Mouse (Mus musculus) kidney, embryonic 16.5 days (tissue): ENCODE measurements around the gene Rnf215. TPM values are rescaled to one million over a fixed set of nuclear protein-coding genes. Genes with fewer than 3 reads are reported as not detected.

Experiments
- ATAC-seq: fragments of 200-750 bp; cut with Nextera tagmentation; 2 replicates; pipeline ENCODE4 v1.8.0; 2017; ENCODE audit warnings: moderate TSS enrichment; ENCODE audit not compliant: low FRiP score, low TSS enrichment
- H3K27ac ChIP-seq: fragments of 300-500 bp; sonication (generic); 2 replicates; pipeline ENCODE4 v1.5.1; 2014; ENCODE audit warnings: low read length
- H3K27me3 ChIP-seq: fragments of 300-500 bp; sonication (generic); 2 replicates; pipeline ENCODE4 v1.6.1; 2014; ENCODE audit warnings: low read length, control low read depth, mixed read lengths; ENCODE audit not compliant: insufficient read depth
- H3K36me3 ChIP-seq: fragments of 300-500 bp; sonication (generic); 2 replicates; pipeline ENCODE4 v1.6.1; 2014; ENCODE audit warnings: low read length, control low read depth, mixed read lengths; ENCODE audit not compliant: insufficient read depth
- H3K4me1 ChIP-seq: fragments of 300-500 bp; sonication (generic); 2 replicates; pipeline ENCODE4 v1.6.1; 2014; ENCODE audit warnings: low read length, control low read depth, mixed read lengths; ENCODE audit not compliant: insufficient read depth
- H3K4me2 ChIP-seq: fragments of 300-500 bp; sonication (generic); replicated peaks from 2 replicates; pipeline ENCODE4 v1.6.1; 2014; ENCODE audit warnings: low read depth, low read length
- H3K4me3 ChIP-seq: fragments of 300-500 bp; sonication (generic); 2 replicates; pipeline ENCODE4 v1.5.1; 2014; ENCODE audit warnings: mild to moderate bottlenecking, low read length
- H3K9ac ChIP-seq: fragments of 300-500 bp; sonication (generic); replicated peaks from 2 replicates; pipeline ENCODE4 v1.6.1; 2014; ENCODE audit warnings: low read length
- H3K9me3 ChIP-seq: fragments of 300-500 bp; sonication (generic); 2 replicates; pipeline ENCODE4 v1.6.1; 2016; ENCODE audit warnings: low read length, control low read depth
- WGBS: fragments of 180-500 bp; shearing (Covaris S2); extraction: QIAGEN DNeasy Blood & Tissue Kit; methylation state at CpG from one replicate; pipeline ENCODE4 v1.1.7; 2014; 5-methylcytosine and 5-hydroxymethylcytosine counted together
- polyA plus RNA-seq: library from polyadenylated mRNA; unstranded; fragments of >200 nt; fragmentation: Nextera tagmentation; extraction: Ambion mirVana; gene quantifications from 2 replicates; pipeline ENCODE4 v1.2.1, GENCODE M21; 2015

The Rnf215 gene
- polyA plus RNA-seq, 1 experiment from 2014 or later, result 28.9 TPM

DNA sequence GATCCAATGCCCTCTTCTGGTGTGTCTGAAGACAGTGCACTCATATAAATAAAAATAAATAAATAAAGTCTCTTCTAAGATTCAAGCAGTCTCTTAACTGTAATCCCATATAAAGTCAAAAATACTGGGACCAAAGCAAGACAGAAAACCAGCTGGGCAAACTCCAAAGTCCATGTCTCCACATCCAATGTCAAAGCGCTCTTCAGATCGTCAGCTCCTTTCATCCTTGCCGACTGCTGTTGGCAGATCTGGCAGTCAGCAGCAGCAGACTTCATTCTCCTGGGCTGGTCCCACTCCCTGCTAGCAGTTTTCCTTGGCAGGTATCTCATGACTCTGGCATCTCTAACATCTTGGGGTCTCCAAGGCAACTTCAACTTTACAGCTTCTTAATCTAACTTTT lies 23.7 kb downstream of the Rnf215 start:
- H3K4me3 ChIP-seq, result no peak overlapping the region
- no peaks in the 10 kb centered on the region for H3K27me3 ChIP-seq
- WGBS, result 89% methylated on average over 3 of the region's 3 CpGs
- no peak overlapping the region for H3K9ac ChIP-seq
- ATAC-seq, result no peak
- no peaks in the 10 kb centered on the region for H3K9me3 ChIP-seq
- H3K27ac ChIP-seq, result no peak overlapping the region
- no peak overlapping the region for H3K4me2 ChIP-seq
- H3K36me3 ChIP-seq, result peaks cover 19% of the 10 kb centered on the region
- peaks cover 23% of the 10 kb centered on the region for H3K4me1 ChIP-seq

DNA sequence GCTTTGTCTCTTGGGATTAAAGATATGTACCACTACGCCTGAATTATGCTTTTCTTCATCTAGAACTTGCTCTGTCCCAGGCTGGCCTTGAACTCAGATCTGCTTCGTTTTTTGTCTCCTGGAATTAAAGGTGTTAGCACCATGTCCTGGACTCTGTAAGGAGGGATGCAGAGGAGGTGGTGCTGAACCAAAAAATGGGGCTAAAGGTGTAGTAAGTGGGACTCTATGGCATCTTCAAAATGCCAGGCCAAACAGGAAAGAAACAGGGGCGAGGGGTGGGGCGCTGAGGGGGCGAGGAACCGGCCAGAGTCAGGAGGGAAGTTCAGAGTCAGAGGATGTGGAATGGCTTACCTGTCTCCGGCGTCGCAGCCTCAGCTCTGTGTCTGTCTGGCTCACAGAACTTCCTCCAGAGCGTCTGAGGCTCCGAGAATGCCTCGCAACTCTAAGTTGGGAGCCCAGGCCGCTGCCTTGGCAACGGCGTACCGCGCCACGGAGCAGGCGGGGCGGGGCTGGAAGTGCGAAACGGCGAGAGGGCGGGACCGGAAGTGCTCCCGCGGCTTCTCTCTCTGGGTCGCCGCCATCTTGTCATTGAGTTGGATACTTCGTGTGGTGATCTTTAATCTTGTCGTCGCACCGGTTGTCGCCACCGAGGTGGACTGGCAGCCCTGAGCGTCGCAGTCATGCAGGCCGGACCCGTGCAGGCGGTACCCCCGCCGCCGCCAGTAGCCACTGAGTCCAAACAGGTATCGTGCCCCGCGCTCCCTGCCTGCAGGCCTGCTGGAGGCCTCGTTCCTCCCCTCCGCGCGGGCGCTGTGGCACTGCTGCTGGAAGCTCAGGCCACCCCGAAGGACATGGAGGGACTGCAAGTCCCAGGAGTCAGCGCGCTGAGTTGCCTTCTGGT lies 25.1 kb downstream of the Rnf215 start, which contains the start of the genes Ccdc157 and Sf3a1:
Ccdc157 (minus strand) TSS at position 486 of the 901 bp plus-strand sequence.
Sf3a1 (plus strand) TSS at position 543 of the 901 bp plus-strand sequence.
- H3K27me3 ChIP-seq, result no peaks in the 10 kb centered on the region
- peak within 1 kb of the TSS; percentile 86 for H3K4me3 ChIP-seq
- H3K9ac ChIP-seq, result peak within 1 kb of the TSS; percentile 86
- H3K27ac ChIP-seq, result peak within 1 kb of the TSS; percentile 90
- no peaks in the 10 kb centered on the region for H3K9me3 ChIP-seq
- ATAC-seq, result peak; percentile 98
- 2% methylated on average over 51 of the region's 54 CpGs for WGBS
- H3K4me1 ChIP-seq, result peaks cover 23% of the 10 kb centered on the region
- H3K4me2 ChIP-seq, result peak within 1 kb of the TSS; percentile 97
- H3K36me3 ChIP-seq, result peaks cover 31% of the 10 kb centered on the region

DNA sequence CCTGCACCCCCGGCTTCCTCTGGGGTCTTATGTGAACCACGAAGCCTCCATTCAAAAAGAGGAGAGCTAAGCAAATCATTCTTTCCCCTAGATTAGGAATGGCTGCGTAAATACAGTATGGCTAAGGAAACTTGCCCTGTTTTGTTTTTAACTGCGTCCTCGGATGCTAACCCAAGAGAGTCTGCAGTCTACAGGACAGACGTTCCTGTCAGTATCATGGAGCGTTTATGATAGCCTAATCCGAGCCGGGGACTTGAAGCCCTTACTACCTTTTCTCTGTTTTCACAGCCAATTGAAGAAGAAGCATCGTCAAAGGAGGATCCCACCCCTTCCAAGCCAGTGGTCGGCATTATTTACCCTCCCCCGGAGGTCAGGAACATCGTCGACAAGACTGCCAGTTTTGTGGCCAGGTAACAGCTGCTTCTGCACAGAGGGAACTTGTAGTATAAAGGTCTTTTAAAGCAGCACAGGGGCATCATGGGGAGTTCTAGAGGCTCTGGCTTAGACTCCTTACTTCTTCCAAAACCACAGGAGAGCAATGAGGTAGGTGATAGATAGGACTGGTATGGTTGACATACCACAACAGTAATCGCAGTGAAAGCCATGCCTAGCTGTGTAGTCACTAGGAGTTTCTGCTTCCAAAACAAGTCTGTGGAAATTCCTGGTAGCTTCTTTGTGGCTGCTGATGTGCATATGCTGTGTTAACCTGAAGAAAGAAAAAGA lies 25.9 kb downstream of the Rnf215 start:
- peaks cover 23% of the 10 kb centered on the region for H3K4me1 ChIP-seq
- peak overlapping the region; percentile 86 for H3K4me3 ChIP-seq
- no peaks in the 10 kb centered on the region for H3K9me3 ChIP-seq
- peak overlapping the region; percentile 97 for H3K4me2 ChIP-seq
- no peaks in the 10 kb centered on the region for H3K27me3 ChIP-seq
- H3K27ac ChIP-seq, result peak overlapping the region; percentile 90
- no peak for ATAC-seq
- WGBS, result 6% methylated on average over 15 of the region's 15 CpGs
- H3K36me3 ChIP-seq, result peaks cover 39% of the 10 kb centered on the region
- peak overlapping the region; percentile 86 for H3K9ac ChIP-seq

GRCm38 (mm10) chr11:4164701-4165100 lies 29.7 kb downstream of the Rnf215 start:
- Histone ChIP-seq H3K4me1 (peaks cover 17% of the 10 kb centered on the region), H3K4me3 (no peak overlapping the region), H3K27ac (no peak overlapping the region), H3K4me2 (no peak overlapping the region), H3K9ac (peak overlapping the region; percentile 39; the same call in 1 of the 2 replicates), H3K9me3 (no peaks in the 10 kb centered on the region), H3K36me3 (peaks cover 68% of the 10 kb centered on the region), H3K27me3 (no peaks in the 10 kb centered on the region)
- WGBS, result 97% methylated on average over 2 of the region's 2 CpGs
- ATAC-seq, result no peak

- Histone ChIP-seq H3K9me3 (no peaks in the 10 kb centered on the region), H3K27ac (no peak overlapping the region), H3K4me1 (peaks cover 7% of the 10 kb centered on the region), H3K4me3 (no peak overlapping the region), H3K36me3 (peaks cover 86% of the 10 kb centered on the region), H3K4me2 (no peak overlapping the region), H3K27me3 (no peaks in the 10 kb centered on the region), H3K9ac (no peak overlapping the region)
- no peak for ATAC-seq
- WGBS, result 87% methylated on average over 7 of the region's 7 CpGs
These were observed 31.6 kb downstream of the Rnf215 start for GRCm38 (mm10) chr11:4166467-4167090.

GRCm38 (mm10) chr11:4174586-4174985 lies 39.6 kb downstream of the Rnf215 start:
- Histone ChIP-seq H3K27me3 (no peaks in the 10 kb centered on the region), H3K27ac (no peak overlapping the region), H3K4me3 (no peak overlapping the region), H3K4me2 (no peak overlapping the region), H3K9me3 (no peaks in the 10 kb centered on the region), H3K9ac (no peak overlapping the region), H3K36me3 (peaks cover 99% of the 10 kb centered on the region), H3K4me1 (no peaks in the 10 kb centered on the region)
- WGBS, result 86% methylated on average over 5 of the region's 5 CpGs
- ATAC-seq, result no peak

DNA sequence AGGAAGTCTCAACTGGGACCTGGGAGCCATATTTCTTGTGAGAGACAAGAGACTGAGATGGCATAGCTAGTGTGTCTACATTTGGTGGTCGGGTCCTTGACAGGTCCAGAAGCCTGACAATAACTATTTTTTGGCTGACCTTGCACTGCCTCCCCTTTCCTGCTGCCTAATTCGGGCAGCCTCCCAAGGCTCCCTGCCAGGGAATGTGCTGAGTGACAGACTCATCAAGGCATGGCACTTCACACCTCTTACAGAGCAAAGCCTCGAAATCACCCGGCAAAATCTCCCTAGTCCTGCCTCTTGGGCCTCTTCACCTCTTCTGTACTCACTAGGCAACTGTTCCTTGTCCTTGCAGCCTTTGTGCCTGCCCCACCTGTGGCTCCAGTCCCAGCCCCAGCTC lies 42.7 kb downstream of the Rnf215 start:
- Histone ChIP-seq H3K27me3 (no peaks in the 10 kb centered on the region), H3K4me2 (no peak overlapping the region), H3K4me1 (no peaks in the 10 kb centered on the region), H3K9ac (no peak overlapping the region), H3K4me3 (no peak overlapping the region), H3K36me3 (peaks cover 90% of the 10 kb centered on the region), H3K9me3 (no peaks in the 10 kb centered on the region), H3K27ac (no peak overlapping the region)
- no peak for ATAC-seq
- 67% methylated on average over 4 of the region's 4 CpGs for WGBS

DNA sequence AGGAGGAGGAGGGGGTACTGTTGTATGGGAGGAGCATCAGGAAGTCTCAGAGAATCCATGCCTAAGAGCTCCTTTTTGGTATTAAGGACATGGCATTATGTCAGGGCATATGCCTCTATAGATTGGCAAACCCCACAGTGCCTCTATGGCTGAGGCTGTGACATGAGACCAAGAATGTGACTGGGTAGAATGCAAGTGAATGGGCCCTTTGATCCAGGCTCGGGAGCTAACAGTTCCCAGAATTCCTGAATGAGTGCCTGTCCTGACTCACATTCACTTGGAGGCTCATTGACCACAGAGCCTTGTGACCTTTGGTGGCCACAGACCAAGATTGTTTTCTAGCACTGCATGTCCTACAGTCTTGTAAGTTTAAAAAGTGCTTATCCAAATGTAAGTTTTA lies 47.1 kb downstream of the Rnf215 start:
- Histone ChIP-seq H3K27me3 (no peaks in the 10 kb centered on the region), H3K9me3 (no peaks in the 10 kb centered on the region), H3K9ac (no peak overlapping the region), H3K4me1 (no peaks in the 10 kb centered on the region), H3K4me3 (no peak overlapping the region), H3K4me2 (no peak overlapping the region), H3K27ac (no peak overlapping the region), H3K36me3 (peaks cover 52% of the 10 kb centered on the region)
- no peak for ATAC-seq
- 23% methylated on average over 1 of the region's 1 CpGs for WGBS

DNA sequence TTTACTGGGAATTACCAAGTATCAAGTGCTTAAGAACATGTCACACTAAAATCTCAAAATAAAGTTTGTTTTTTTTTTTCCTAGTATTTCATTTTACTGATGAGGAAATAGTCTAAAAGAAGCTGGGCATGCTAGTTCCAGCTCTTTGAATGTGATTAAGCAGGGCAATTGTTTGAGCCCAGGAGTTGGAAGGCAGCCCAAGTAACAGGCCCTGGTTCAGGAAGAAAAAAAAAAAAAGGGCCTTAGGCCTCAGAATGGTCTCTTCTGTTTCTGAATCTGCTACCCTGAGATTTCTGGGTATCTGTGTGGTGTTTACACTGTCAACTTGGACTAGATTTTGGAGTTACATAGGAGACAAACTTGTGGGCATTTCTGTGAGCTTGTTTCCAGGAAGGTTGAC lies 48.5 kb downstream of the Rnf215 start:
- ATAC-seq, result no peak
- H3K4me3 ChIP-seq, result no peak overlapping the region
- no peaks in the 10 kb centered on the region for H3K9me3 ChIP-seq
- no peak overlapping the region for H3K9ac ChIP-seq
- no peak overlapping the region for H3K27ac ChIP-seq
- peaks cover 13% of the 10 kb centered on the region for H3K4me1 ChIP-seq
- peaks cover 38% of the 10 kb centered on the region for H3K36me3 ChIP-seq
- H3K27me3 ChIP-seq, result no peaks in the 10 kb centered on the region
- H3K4me2 ChIP-seq, result no peak overlapping the region
